Mouse (Mus musculus): ENCODE results near the gene Akap8l.

Gene Akap8l

GRCm38 (mm10) chr17:32358192-32358942 lies 8.0 kb upstream of the Akap8l start:
- no peak for DNase-seq (ENCODE audit: low spot score)

- DNase-seq (ENCODE audit: low spot score), result no peak
These were observed 6.7 kb upstream of the Akap8l start for GRCm38 (mm10) chr17:32356766-32357760.

- DNase-seq (ENCODE audit: low spot score), result no peak
These were observed 5.9 kb upstream of the Akap8l start for GRCm38 (mm10) chr17:32356281-32356680.

GRCm38 (mm10) chr17:32355031-32355430 lies 4.6 kb upstream of the Akap8l start:
- DNase-seq (ENCODE audit: low spot score), result no peak

GRCm38 (mm10) chr17:32354211-32354610 lies 3.8 kb upstream of the Akap8l start:
- DNase-seq (ENCODE audit: low spot score), result no peak

GRCm38 (mm10) chr17:32353696-32354095 lies 3.3 kb upstream of the Akap8l start:
- peak; percentile 36 for DNase-seq (ENCODE audit: low spot score)

GRCm38 (mm10) chr17:32351726-32352125 lies 1.3 kb upstream of the Akap8l start:
- no peak for DNase-seq (ENCODE audit: low spot score)

- DNase-seq (ENCODE audit: low spot score), result no peak
These were observed 862 bp upstream of the Akap8l start for GRCm38 (mm10) chr17:32351269-32351668.

- no peak for DNase-seq (ENCODE audit: low spot score)
These were observed 491 bp downstream of the Akap8l start for GRCm38 (mm10) chr17:32349851-32350381.

- no peak for DNase-seq (ENCODE audit: low spot score)
These were observed 1.2 kb downstream of the Akap8l start for GRCm38 (mm10) chr17:32349037-32349732.

- no peak for DNase-seq (ENCODE audit: low spot score)
These were observed 2.0 kb downstream of the Akap8l start for GRCm38 (mm10) chr17:32348406-32348805.

- DNase-seq (ENCODE audit: low spot score), result no peak
These were observed 9.3 kb downstream of the Akap8l start for GRCm38 (mm10) chr17:32341102-32341501.

GRCm38 (mm10) chr17:32340110-32340509 lies 10.3 kb downstream of the Akap8l start:
- DNase-seq (ENCODE audit: low spot score), result no peak

- DNase-seq (ENCODE audit: low spot score), result no peak
These were observed 14.5 kb downstream of the Akap8l start for GRCm38 (mm10) chr17:32335869-32336268.

- no peak for DNase-seq (ENCODE audit: low spot score)
These were observed 15.5 kb downstream of the Akap8l start for GRCm38 (mm10) chr17:32334921-32335320.

- DNase-seq (ENCODE audit: low spot score), result no peak
These were observed 16.6 kb downstream of the Akap8l start for GRCm38 (mm10) chr17:32333675-32334303.

GRCm38 (mm10) chr17:32327501-32327900 lies 22.9 kb downstream of the Akap8l start:
- no peak for DNase-seq (ENCODE audit: low spot score)

GRCm38 (mm10) chr17:32322809-32323208 lies 27.6 kb downstream of the Akap8l start:
- DNase-seq (ENCODE audit: low spot score), result no peak

GRCm38 (mm10) chr17:32321836-32322235 lies 28.6 kb downstream of the Akap8l start:
- no peak for DNase-seq (ENCODE audit: low spot score)

GRCm38 (mm10) chr17:32321390-32321734 lies 29.0 kb downstream of the Akap8l start:
- no peak for DNase-seq (ENCODE audit: low spot score)

- peak; percentile 98 for DNase-seq (ENCODE audit: low spot score)
These were observed 29.6 kb downstream of the Akap8l start, which contains the start of gene Akap8 for GRCm38 (mm10) chr17:32320597-32321389. Akap8 (minus strand) TSS chr17:32321238.
